Mouse (Mus musculus) bone marrow, adult 2 months (tissue): ENCODE results near the gene Slc35f2.

ENCODE experiments used
- CTCF ChIP-seq: fragments of 200-500 bp; IDR thresholded peaks from 2 replicates; pipeline ENCODE4 v1.5.1; 2011; ENCODE audit warnings: low read length, control low read depth; ENCODE audit not compliant: control insufficient read depth, insufficient read depth
- POLR2A ChIP-seq: fragments of 200-500 bp; IDR thresholded peaks from 2 replicates; pipeline ENCODE4 v1.6.1; 2011; ENCODE audit warnings: low read depth, mild to moderate bottlenecking, control low read depth, low read length, borderline replicate concordance; ENCODE audit not compliant: control insufficient read depth

GRCm38 (mm10) chr9:53838816-53839215, 67.5 kb downstream of the Slc35f2 start:
- TF ChIP-seq POLR2A (no peak), CTCF (no peak)
